Mouse (Mus musculus) midbrain, postnatal 0 days (tissue): ENCODE measurements at regions not wholly inside any gene's neighbourhood (a gene's known extent, or its start where the extent isn't known, plus 50 kb on each side); places are given as distances from the start of the nearest gene placed in this dataset.

ENCODE experiments used
- ATAC-seq: fragments of 200-750 bp; cut with Nextera tagmentation; 2 replicates; pipeline ENCODE4 v1.8.0; 2017; ENCODE audit warnings: moderate number of reproducible peaks, mild to moderate bottlenecking, moderate TSS enrichment, moderate library complexity; ENCODE audit not compliant: low FRiP score
- DNase-seq: peaks from one replicate; pipeline ENCODE4 v3.0.0-alpha.2; 2015; ENCODE audit warnings: low spot score
- H3K27ac ChIP-seq: fragments of 300-500 bp; sonication (generic); 2 replicates; pipeline ENCODE4 v1.5.1; 2014; ENCODE audit warnings: low read depth, mild to moderate bottlenecking, low read length, mixed read lengths
- H3K27me3 ChIP-seq: fragments of 300-500 bp; sonication (generic); 2 replicates; pipeline ENCODE4 v1.6.1; 2014; ENCODE audit warnings: low read length, control low read depth, mixed read lengths; ENCODE audit not compliant: insufficient read depth
- H3K36me3 ChIP-seq: fragments of 300-500 bp; sonication (generic); 2 replicates; pipeline ENCODE4 v1.6.1; 2014; ENCODE audit warnings: low read length, control low read depth, mixed read lengths; ENCODE audit not compliant: insufficient read depth
- H3K4me1 ChIP-seq: fragments of 300-500 bp; sonication (generic); 2 replicates; pipeline ENCODE4 v1.6.1; 2014; ENCODE audit warnings: mild to moderate bottlenecking, control low read depth, antibody characterized with exemption, low read length, mixed read lengths; ENCODE audit not compliant: insufficient read depth
- H3K4me2 ChIP-seq: fragments of 300-500 bp; sonication (generic); 2 replicates; pipeline ENCODE4 v1.6.1; 2014; ENCODE audit warnings: low read depth, mild to moderate bottlenecking, low read length, mixed read lengths; ENCODE audit not compliant: poor library complexity, severe bottlenecking
- H3K4me3 ChIP-seq: fragments of 300-500 bp; sonication (generic); 2 replicates; pipeline ENCODE4 v1.5.1; 2014; ENCODE audit warnings: low read depth, mild to moderate bottlenecking, low read length, moderate library complexity
- H3K9ac ChIP-seq: fragments of 300-500 bp; sonication (generic); replicated peaks from 2 replicates; pipeline ENCODE4 v1.6.1; 2014; ENCODE audit warnings: mild to moderate bottlenecking, low read length, moderate library complexity, mixed read lengths; ENCODE audit not compliant: poor library complexity, severe bottlenecking
- H3K9me3 ChIP-seq: fragments of 300-500 bp; sonication (generic); 2 replicates; pipeline ENCODE4 v1.6.1; 2016; ENCODE audit warnings: low read length, control low read depth
- CTCF ChIP-seq: IDR thresholded peaks from 2 replicates; pipeline ENCODE4 v1.5.1; 2016; ENCODE audit warnings: antibody characterized with exemption, mild to moderate bottlenecking
- WGBS: fragments of 180-500 bp; shearing (Covaris S2); extraction: QIAGEN DNeasy Blood & Tissue Kit; methylation state at CpG from one replicate; pipeline ENCODE4 v1.1.7; 2014; 5-methylcytosine and 5-hydroxymethylcytosine counted together

- no peaks in the 10 kb centered on the region for H3K9me3 ChIP-seq
- no peak for TF ChIP-seq CTCF
- DNase-seq: no peak
- no peak overlapping the region for H3K4me3 ChIP-seq
- no peak overlapping the region for H3K9ac ChIP-seq
- no peak for ATAC-seq
- no peaks in the 10 kb centered on the region for H3K4me1 ChIP-seq
- H3K27ac ChIP-seq: no peak overlapping the region
- H3K27me3 ChIP-seq: no peaks in the 10 kb centered on the region
- H3K36me3 ChIP-seq: no peaks in the 10 kb centered on the region
- WGBS: 70% methylated on average over 1 of the region's 1 CpGs
- H3K4me2 ChIP-seq: no peak overlapping the region
These were observed 128.1 kb upstream of the Cntn4 start for GRCm38 (mm10) chr6:105549366-105549765.

GRCm38 (mm10) chr6:105568301-105568700 is 109.2 kb upstream of the Cntn4 start:
- TF ChIP-seq CTCF: no peak
- Histone ChIP-seq H3K4me2 (no peak overlapping the region), H3K9ac (no peak overlapping the region), H3K4me3 (no peak overlapping the region), H3K27me3 (no peaks in the 10 kb centered on the region), H3K36me3 (no peaks in the 10 kb centered on the region), H3K4me1 (no peaks in the 10 kb centered on the region), H3K9me3 (no peaks in the 10 kb centered on the region), H3K27ac (no peak overlapping the region)
- WGBS: 77% methylated on average over 3 of the region's 3 CpGs
- DNase-seq (peak; percentile 3), ATAC-seq (no peak)

GRCm38 (mm10) chr6:105569103-105569502 is 108.4 kb upstream of the Cntn4 start:
- H3K9me3 ChIP-seq: no peaks in the 10 kb centered on the region
- no peaks in the 10 kb centered on the region for H3K36me3 ChIP-seq
- H3K27me3 ChIP-seq: no peaks in the 10 kb centered on the region
- WGBS: 81% methylated on average over 2 of the region's 2 CpGs
- TF ChIP-seq CTCF: no peak
- H3K4me3 ChIP-seq: no peak overlapping the region
- H3K4me2 ChIP-seq: no peak overlapping the region
- no peak overlapping the region for H3K27ac ChIP-seq
- H3K9ac ChIP-seq: no peak overlapping the region
- no peak for ATAC-seq
- DNase-seq: no peak
- H3K4me1 ChIP-seq: no peaks in the 10 kb centered on the region

GRCm38 (mm10) chr6:105604234-105604633 is 73.2 kb upstream of the Cntn4 start:
- DNase-seq (no peak), ATAC-seq (no peak)
- Histone ChIP-seq H3K4me3 (no peak overlapping the region), H3K9ac (no peak overlapping the region), H3K27ac (no peak overlapping the region), H3K4me2 (no peak overlapping the region), H3K36me3 (no peaks in the 10 kb centered on the region), H3K4me1 (no peaks in the 10 kb centered on the region), H3K27me3 (no peaks in the 10 kb centered on the region), H3K9me3 (no peaks in the 10 kb centered on the region)
- TF ChIP-seq CTCF: no peak
- whole genome bisulfite sequencing: 71% methylated on average over 2 of the region's 2 CpGs
